Mouse (Mus musculus) cortical plate, adult 2 months (tissue): ENCODE results near the gene Cog7. TPM values are rescaled to one million over a fixed set of nuclear protein-coding genes. Genes with fewer than 3 reads are reported as not detected.

Experiments used
- H3K27ac ChIP-seq: fragments of 200-500 bp; 2 replicates; pipeline ENCODE4 v1.5.1; 2012; ENCODE audit warnings: low read length, control low read depth, inconsistent platforms; ENCODE audit not compliant: insufficient read depth
- H3K4me1 ChIP-seq: fragments of 200-500 bp; 2 replicates; pipeline ENCODE4 v1.6.1; 2011; ENCODE audit warnings: low read length; ENCODE audit not compliant: control insufficient read depth, insufficient read depth
- H3K4me3 ChIP-seq: fragments of 200-500 bp; 2 replicates; pipeline ENCODE4 v1.5.1; 2011; ENCODE audit warnings: mild to moderate bottlenecking, low read length, control low read depth; ENCODE audit not compliant: insufficient read depth
- CTCF ChIP-seq: fragments of 200-500 bp; IDR thresholded peaks from 2 replicates; pipeline ENCODE4 v1.5.1; 2011; ENCODE audit warnings: mild to moderate bottlenecking, control low read depth, low read length; ENCODE audit not compliant: insufficient read depth; ENCODE audit errors: extremely low read depth
- POLR2A ChIP-seq: fragments of 200-500 bp; IDR thresholded peaks from 2 replicates; pipeline ENCODE4 v1.6.1; 2011; ENCODE audit warnings: mild to moderate bottlenecking, low read length, control low read depth; ENCODE audit not compliant: insufficient read depth; ENCODE audit errors: extremely low read depth
- polyA plus RNA-seq: library from polyadenylated mRNA; depleted of rRNA; stranded (reverse); fragments of >200 nt; gene quantifications from 2 replicates; pipeline ENCODE4 v1.2.3, GENCODE M21; 2012; rRNA removed

The Cog7 gene
- polyA plus RNA-seq: 28.9 and 30.9 TPM in 2 replicates

GRCm38 (mm10) chr7:121981307-121981871 is at the start of gene Cog7:
Cog7 (minus strand) TSS chr7:121981711.
- peak within 1 kb of the TSS; percentile 62 for H3K4me3 ChIP-seq
- TF ChIP-seq CTCF (no peak), POLR2A (peak; percentile 72)
- peaks cover 2% of the 10 kb centered on the region; the same call in 1 of the 2 replicates for H3K4me1 ChIP-seq
- H3K27ac ChIP-seq: no peak within 1 kb of the TSS

DNA sequence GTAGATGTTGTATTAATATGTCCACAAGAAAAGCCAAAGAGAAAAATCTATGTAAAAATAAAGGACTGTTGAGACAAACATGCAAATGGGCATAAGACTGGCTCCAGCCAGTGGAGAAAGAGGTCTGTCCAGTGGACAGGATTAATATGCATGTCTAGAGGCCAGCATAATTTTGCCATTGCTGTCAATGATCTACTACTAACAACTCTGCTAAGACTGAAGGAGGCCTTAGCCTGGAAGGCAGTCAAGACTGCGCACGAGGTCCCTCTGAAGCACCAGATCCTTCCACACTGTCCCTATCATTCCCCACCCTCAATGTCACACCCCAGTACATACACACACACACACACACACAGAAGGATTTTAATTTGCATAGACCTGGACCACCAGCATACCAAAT is 40.6 kb upstream of the Cog7 start:
- Histone ChIP-seq H3K27ac (no peak overlapping the region), H3K4me3 (no peak overlapping the region), H3K4me1 (no peaks in the 10 kb centered on the region)
- TF ChIP-seq CTCF (no peak), POLR2A (no peak)

- Histone ChIP-seq H3K4me1 (no peaks in the 10 kb centered on the region), H3K4me3 (peak within 1 kb of the TSS; percentile 83), H3K27ac (peak within 1 kb of the TSS; percentile 79)
- TF ChIP-seq CTCF (no peak), POLR2A (peak; percentile 72; the same call in 1 of the 2 replicates)
Measured at GRCm38 (mm10) chr7:122020667-122021354, 39.3 kb upstream of the Cog7 start, which contains the start of gene Gga2. Gga2 (minus strand) TSS chr7:122021222.

GRCm38 (mm10) chr7:122020273-122020666 is 38.8 kb upstream of the Cog7 start:
- Histone ChIP-seq H3K27ac (no peak overlapping the region), H3K4me1 (no peaks in the 10 kb centered on the region), H3K4me3 (peak overlapping the region; percentile 83)
- TF ChIP-seq POLR2A (no peak), CTCF (no peak)

- H3K4me1 ChIP-seq: no peaks in the 10 kb centered on the region
- no peak for TF ChIP-seq POLR2A
- TF ChIP-seq CTCF: no peak
- peak overlapping the region; percentile 83; the same call in 1 of the 2 replicates for H3K4me3 ChIP-seq
- H3K27ac ChIP-seq: no peak overlapping the region
Measured at GRCm38 (mm10) chr7:122018978-122019377, 37.5 kb upstream of the Cog7 start.

DNA sequence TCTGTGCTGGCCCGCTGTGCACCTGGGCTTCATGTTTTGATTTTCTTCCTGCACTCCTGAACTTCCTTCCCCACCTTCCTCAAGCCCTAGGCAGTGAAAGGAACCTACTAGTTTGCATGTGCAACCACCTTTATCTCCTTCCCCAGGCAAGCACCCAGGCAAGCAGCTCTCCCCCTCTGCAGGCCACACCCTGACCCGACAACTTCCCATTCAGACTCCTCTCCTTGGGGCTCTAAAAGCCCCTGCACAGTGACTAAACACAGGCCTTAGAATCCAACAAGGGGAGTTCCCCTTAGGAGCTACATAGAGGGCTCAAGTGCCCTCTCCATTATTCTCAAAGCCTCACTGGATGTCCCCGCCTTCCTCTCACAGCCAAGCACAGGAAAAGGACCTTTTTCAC is 36.7 kb upstream of the Cog7 start:
- H3K4me1 ChIP-seq: no peaks in the 10 kb centered on the region
- TF ChIP-seq POLR2A (no peak), CTCF (no peak)
- no peak overlapping the region for H3K27ac ChIP-seq
- no peak overlapping the region; the same call in 1 of the 2 replicates for H3K4me3 ChIP-seq

GRCm38 (mm10) chr7:122015734-122016133 is 34.2 kb upstream of the Cog7 start:
- Histone ChIP-seq H3K27ac (no peak overlapping the region), H3K4me3 (no peak overlapping the region), H3K4me1 (no peaks in the 10 kb centered on the region)
- TF ChIP-seq CTCF (no peak), POLR2A (no peak)

DNA sequence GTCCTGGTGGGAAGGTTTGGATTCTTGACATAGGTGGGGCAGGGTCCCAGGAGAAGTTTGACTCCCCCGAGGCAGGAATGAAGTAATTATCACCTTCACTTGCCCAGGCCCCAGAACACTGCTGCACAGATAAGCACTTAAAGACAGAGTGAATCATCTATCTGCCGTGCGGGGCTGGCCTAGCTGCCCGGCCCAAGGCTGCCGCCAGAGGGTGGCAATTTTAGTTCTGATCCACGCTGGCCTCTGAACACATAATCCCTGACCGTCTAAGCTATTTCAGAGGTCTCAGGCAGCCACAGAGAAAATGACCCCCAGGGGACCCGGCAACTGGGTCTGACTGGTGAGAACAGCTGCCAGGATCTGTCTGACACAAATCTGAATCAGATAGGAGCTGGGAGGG is 33.6 kb upstream of the Cog7 start:
- no peaks in the 10 kb centered on the region for H3K4me1 ChIP-seq
- no peak overlapping the region for H3K4me3 ChIP-seq
- TF ChIP-seq POLR2A (no peak), CTCF (no peak)
- no peak overlapping the region for H3K27ac ChIP-seq

- TF ChIP-seq POLR2A: no peak
- no peak for TF ChIP-seq CTCF
- Histone ChIP-seq H3K4me1 (no peaks in the 10 kb centered on the region), H3K27ac (no peak overlapping the region), H3K4me3 (no peak overlapping the region)
Measured at GRCm38 (mm10) chr7:122012949-122013348, 31.4 kb upstream of the Cog7 start.

DNA sequence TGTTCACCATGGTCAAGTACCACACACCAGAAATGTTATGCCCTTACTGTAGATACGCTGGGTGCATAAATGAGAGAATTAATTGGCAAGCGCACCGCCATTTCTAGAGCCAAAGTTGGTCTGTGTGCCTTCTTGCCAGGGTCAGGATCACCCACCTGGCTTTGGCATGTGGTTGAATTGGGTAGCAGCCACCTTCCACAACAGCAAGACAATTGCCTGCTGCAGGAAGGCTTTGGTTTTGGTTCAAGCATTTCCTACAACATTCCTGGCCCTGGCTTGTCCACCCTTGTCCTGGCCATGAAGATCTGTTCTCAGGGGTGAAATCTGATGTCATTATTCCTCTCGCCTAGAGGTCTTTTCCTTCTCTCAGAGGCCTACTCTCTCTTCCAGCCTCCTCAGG is 30.9 kb upstream of the Cog7 start:
- no peak for TF ChIP-seq POLR2A
- no peak for TF ChIP-seq CTCF
- Histone ChIP-seq H3K27ac (no peak overlapping the region), H3K4me1 (no peaks in the 10 kb centered on the region), H3K4me3 (no peak overlapping the region)

GRCm38 (mm10) chr7:122000396-122000795 is 18.9 kb upstream of the Cog7 start:
- TF ChIP-seq POLR2A (no peak), CTCF (no peak)
- H3K27ac ChIP-seq: no peak overlapping the region
- H3K4me3 ChIP-seq: no peak overlapping the region
- H3K4me1 ChIP-seq: no peaks in the 10 kb centered on the region
